Mouse (Mus musculus): ENCODE data around the gene Mad1l1. TPM values are rescaled to one million over a fixed set of nuclear protein-coding genes. Genes with fewer than 3 reads are reported as not detected.

Mad1l1 gene
- polyA plus RNA-seq, 1 experiment = 18.3 TPM

GRCm38 (mm10) chr5:140282900-140283299, 38.5 kb downstream of the Mad1l1 start:
- no peak overlapping the region for H3K27ac ChIP-seq (ENCODE audit: insufficient read depth, low read length)
- TF ChIP-seq CTCF (IDR thresholded peaks at IDR 0.05; ENCODE audit: extremely low read depth, insufficient read depth, insufficient read length, insufficient replicate concordance) = no peak
- TF ChIP-seq POLR2A (IDR thresholded peaks at IDR 0.05; ENCODE audit: low read depth, low read length) = no peak
- H3K36me3 ChIP-seq (ENCODE audit: control insufficient read depth, insufficient read depth, low read length) = no peaks in the 10 kb centered on the region; the same call in none of the 2 replicates
- H3K27me3 ChIP-seq (ENCODE audit: control insufficient read depth, insufficient read depth, low read length) = no peaks in the 10 kb centered on the region
- no peak overlapping the region for H3K4me3 ChIP-seq (ENCODE audit: extremely low read depth, insufficient read depth, insufficient read length)
- no peak for DNase-seq (ENCODE audit: low read depth in 1 of 2, low spot score in 2 of 2)
- H3K4me1 ChIP-seq (ENCODE audit: control insufficient read depth, insufficient read depth, insufficient read length) = no peaks in the 10 kb centered on the region
- 72% methylated on average over 3 of the region's 3 CpGs for WGBS

DNA sequence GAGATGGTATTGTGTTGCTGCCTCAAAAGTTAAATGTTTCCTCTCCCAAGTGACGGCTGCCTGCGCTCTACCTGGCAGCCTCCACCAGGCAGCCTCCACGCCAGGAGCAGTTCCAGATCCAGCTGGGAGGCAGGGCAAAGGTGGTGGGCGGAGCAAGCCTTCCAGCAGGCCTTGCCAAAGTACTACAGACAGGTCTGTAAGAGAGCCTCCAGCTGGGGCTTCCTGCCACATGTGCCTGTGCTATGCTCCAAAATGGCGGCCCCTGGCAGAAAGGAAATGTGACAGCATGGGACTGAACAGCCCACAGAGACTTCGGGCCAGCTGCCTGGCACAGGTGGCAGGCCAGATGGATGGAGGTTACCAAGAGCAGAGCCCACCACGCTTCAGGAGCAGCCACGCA, 39.0 kb downstream of the Mad1l1 start:
- H3K27me3 ChIP-seq (ENCODE audit: control insufficient read depth, insufficient read depth, low read length) = no peaks in the 10 kb centered on the region
- WGBS = 65% methylated on average over 8 of the region's 8 CpGs

DNA sequence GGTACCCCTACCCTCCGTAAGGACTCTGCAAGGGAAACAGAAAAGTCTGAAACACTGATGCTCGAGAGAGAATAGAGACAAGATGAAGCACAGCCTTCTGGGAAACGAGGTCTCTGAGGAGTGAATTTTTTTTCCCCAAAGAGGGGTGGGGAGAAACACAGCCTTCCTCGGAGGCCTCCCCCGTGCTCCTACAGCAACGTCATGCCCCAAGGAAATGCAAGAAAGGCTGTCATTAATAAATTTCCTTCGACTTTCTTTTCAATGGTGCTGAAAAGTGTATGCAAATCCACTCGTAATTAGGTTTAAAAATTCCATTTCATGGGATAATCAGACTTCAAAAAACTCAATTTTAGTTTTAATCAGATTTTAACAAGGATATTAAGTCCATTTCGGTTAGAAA, 41.1 kb downstream of the Mad1l1 start:
- Histone ChIP-seq H3K27ac (ENCODE audit: insufficient read depth, low read length) (no peak overlapping the region), H3K4me3 (ENCODE audit: extremely low read depth, insufficient read depth, insufficient read length) (no peak overlapping the region), H3K36me3 (ENCODE audit: control insufficient read depth, insufficient read depth, low read length) (no peaks in the 10 kb centered on the region; the same call in none of the 2 replicates), H3K27me3 (ENCODE audit: control insufficient read depth, insufficient read depth, low read length) (no peaks in the 10 kb centered on the region), H3K4me1 (ENCODE audit: control insufficient read depth, insufficient read depth, insufficient read length) (no peaks in the 10 kb centered on the region)
- DNase-seq (ENCODE audit: low read depth in 1 of 2, low spot score in 2 of 2) = no peak
- no peak for TF ChIP-seq CTCF (IDR thresholded peaks at IDR 0.05; ENCODE audit: extremely low read depth, insufficient read depth, insufficient read length, insufficient replicate concordance)
- TF ChIP-seq POLR2A (IDR thresholded peaks at IDR 0.05; ENCODE audit: low read depth, low read length) = no peak
- 91% methylated on average over 9 of the region's 9 CpGs for WGBS

More for the DNA sequence above, 39.0 kb downstream of the Mad1l1 start:
- Histone ChIP-seq H3K36me3 (ENCODE audit: control insufficient read depth, insufficient read depth, low read length) (no peaks in the 10 kb centered on the region; the same call in none of the 2 replicates), H3K4me3 (ENCODE audit: extremely low read depth, insufficient read depth, insufficient read length) (no peak overlapping the region), H3K4me1 (ENCODE audit: control insufficient read depth, insufficient read depth, insufficient read length) (no peaks in the 10 kb centered on the region), H3K27ac (ENCODE audit: insufficient read depth, low read length) (no peak overlapping the region)
- TF ChIP-seq POLR2A (IDR thresholded peaks at IDR 0.05; ENCODE audit: low read depth, low read length) (no peak), CTCF (IDR thresholded peaks at IDR 0.05; ENCODE audit: extremely low read depth, insufficient read depth, insufficient read length, insufficient replicate concordance) (no peak)
- DNase-seq (ENCODE audit: low read depth in 1 of 2, low spot score in 2 of 2) = no peak

DNA sequence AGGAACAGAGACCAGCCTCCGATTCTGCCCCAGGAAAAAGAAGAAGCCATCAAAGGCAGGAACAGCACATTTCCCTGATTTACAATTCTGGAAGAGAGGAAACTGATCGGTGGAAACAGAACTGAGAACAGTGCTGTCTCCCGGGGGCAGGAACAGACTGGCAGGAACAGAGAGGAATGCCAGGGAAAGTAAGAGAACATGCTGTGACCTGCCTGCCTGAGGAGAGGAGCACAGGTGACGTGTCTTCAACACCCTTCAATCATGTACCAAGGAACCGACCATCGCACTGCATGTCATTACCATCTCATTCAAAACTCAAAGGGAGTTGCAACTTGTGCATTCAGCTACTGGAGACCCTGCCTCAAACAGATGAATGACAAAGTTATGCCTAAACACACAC, 44.6 kb downstream of the Mad1l1 start:
- Histone ChIP-seq H3K27ac (ENCODE audit: insufficient read depth, low read length) (no peak overlapping the region), H3K4me1 (ENCODE audit: control insufficient read depth, insufficient read depth, insufficient read length) (no peaks in the 10 kb centered on the region), H3K27me3 (ENCODE audit: control insufficient read depth, insufficient read depth, low read length) (no peaks in the 10 kb centered on the region), H3K4me3 (ENCODE audit: extremely low read depth, insufficient read depth, insufficient read length) (no peak overlapping the region), H3K36me3 (ENCODE audit: control insufficient read depth, insufficient read depth, low read length) (no peaks in the 10 kb centered on the region; the same call in 1 of the 2 replicates)
- no peak for DNase-seq (ENCODE audit: low read depth in 1 of 2, low spot score in 2 of 2)
- 90% methylated on average over 6 of the region's 6 CpGs for WGBS
- TF ChIP-seq POLR2A (IDR thresholded peaks at IDR 0.05; ENCODE audit: low read depth, low read length) (no peak), CTCF (IDR thresholded peaks at IDR 0.05; ENCODE audit: extremely low read depth, insufficient read depth, insufficient read length, insufficient replicate concordance) (no peak)

DNA sequence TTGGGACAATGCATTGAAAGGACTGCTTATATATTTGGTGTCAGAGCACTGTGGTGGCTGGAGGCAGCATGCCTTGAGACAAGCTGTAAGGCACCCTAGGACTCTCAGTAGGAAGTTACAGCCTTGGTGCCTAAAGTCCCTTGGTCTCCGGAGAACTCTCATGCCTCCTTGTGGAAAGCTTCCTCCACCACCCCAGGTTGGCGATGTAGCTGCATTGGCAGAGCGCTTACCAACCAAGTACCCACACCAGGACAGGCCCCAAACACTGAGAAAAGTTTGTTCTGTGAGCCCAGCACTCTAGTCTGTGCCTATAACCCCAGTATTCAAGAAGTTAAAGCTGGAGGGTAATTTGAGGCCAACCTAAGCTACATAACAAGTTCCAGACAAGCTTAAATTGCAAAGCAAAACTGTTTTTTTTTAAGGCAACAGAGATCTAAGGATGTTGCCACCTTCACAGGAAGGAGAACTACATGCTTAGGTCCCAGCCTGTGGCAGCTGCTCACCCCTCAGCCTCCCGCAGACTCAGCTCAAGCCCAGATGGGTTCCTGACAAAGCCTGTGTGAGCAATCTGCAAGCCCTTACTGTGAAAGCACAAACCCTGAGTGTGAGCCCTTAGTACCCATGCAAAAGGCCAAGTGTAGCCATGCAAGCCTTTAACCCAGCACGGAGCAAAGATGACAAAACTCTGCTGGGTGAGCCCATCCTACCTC, 50.2 kb downstream of the Mad1l1 start:
- 80% methylated on average over 5 of the region's 5 CpGs for WGBS
- H3K4me1 ChIP-seq (ENCODE audit: control insufficient read depth, insufficient read depth, insufficient read length) = no peaks in the 10 kb centered on the region; the same call in 1 of the 2 replicates

GRCm38 (mm10) chr5:140268396-140268795, 53.0 kb downstream of the Mad1l1 start:
- DNase-seq (ENCODE audit: low read depth in 1 of 2, low spot score in 2 of 2) = no peak
- no peaks in the 10 kb centered on the region for H3K27me3 ChIP-seq (ENCODE audit: control insufficient read depth, insufficient read depth, low read length)
- H3K36me3 ChIP-seq (ENCODE audit: control insufficient read depth, insufficient read depth, low read length) = no peaks in the 10 kb centered on the region
- H3K4me3 ChIP-seq (ENCODE audit: extremely low read depth, insufficient read depth, insufficient read length) = no peak overlapping the region
- no peak overlapping the region for H3K27ac ChIP-seq (ENCODE audit: insufficient read depth, low read length)
- 92% methylated on average over 4 of the region's 4 CpGs for WGBS
- TF ChIP-seq POLR2A (IDR thresholded peaks at IDR 0.05; ENCODE audit: low read depth, low read length) (no peak), CTCF (IDR thresholded peaks at IDR 0.05; ENCODE audit: extremely low read depth, insufficient read depth, insufficient read length, insufficient replicate concordance) (no peak)
- peaks cover 18% of the 10 kb centered on the region for H3K4me1 ChIP-seq (ENCODE audit: control insufficient read depth, insufficient read depth, insufficient read length)

More for the DNA sequence above, 50.2 kb downstream of the Mad1l1 start:
- TF ChIP-seq CTCF (IDR thresholded peaks at IDR 0.05; ENCODE audit: extremely low read depth, insufficient read depth, insufficient read length, insufficient replicate concordance) = no peak
- no peak for TF ChIP-seq POLR2A (IDR thresholded peaks at IDR 0.05; ENCODE audit: low read depth, low read length)
- no peak for DNase-seq (ENCODE audit: low read depth in 1 of 2, low spot score in 2 of 2)
- no peak overlapping the region for H3K4me3 ChIP-seq (ENCODE audit: extremely low read depth, insufficient read depth, insufficient read length)
- H3K27me3 ChIP-seq (ENCODE audit: control insufficient read depth, insufficient read depth, low read length) = no peaks in the 10 kb centered on the region
- H3K27ac ChIP-seq (ENCODE audit: insufficient read depth, low read length) = no peak overlapping the region; the same call in 1 of the 2 replicates
- H3K36me3 ChIP-seq (ENCODE audit: control insufficient read depth, insufficient read depth, low read length) = no peaks in the 10 kb centered on the region

DNA sequence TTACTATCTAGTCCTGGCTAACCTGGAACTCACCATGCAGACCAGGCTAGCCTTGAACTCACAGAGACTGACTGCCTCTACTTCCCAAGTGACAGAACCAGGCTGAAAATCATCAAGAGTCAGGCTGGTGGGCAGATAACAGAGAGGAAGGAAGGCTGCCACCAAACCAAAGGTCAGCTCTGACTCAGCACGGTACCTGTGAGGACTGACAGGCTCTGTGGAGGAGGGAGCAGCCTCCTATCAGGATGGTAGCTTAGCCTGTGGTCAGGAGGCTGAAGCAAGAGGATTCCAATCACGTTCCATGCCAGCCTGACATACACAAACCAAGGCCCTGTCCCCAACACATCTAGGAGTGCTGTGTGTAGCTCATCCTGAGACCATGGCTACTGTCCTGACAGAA, 54.3 kb downstream of the Mad1l1 start:
- 75% methylated on average over 2 of the region's 2 CpGs for WGBS
- Histone ChIP-seq H3K4me1 (ENCODE audit: control insufficient read depth, insufficient read depth, insufficient read length) (peaks cover 18% of the 10 kb centered on the region), H3K27me3 (ENCODE audit: control insufficient read depth, insufficient read depth, low read length) (no peaks in the 10 kb centered on the region), H3K36me3 (ENCODE audit: control insufficient read depth, insufficient read depth, low read length) (no peaks in the 10 kb centered on the region), H3K27ac (ENCODE audit: insufficient read depth, low read length) (no peak overlapping the region), H3K4me3 (ENCODE audit: extremely low read depth, insufficient read depth, insufficient read length) (no peak overlapping the region)
- TF ChIP-seq CTCF (IDR thresholded peaks at IDR 0.05; ENCODE audit: extremely low read depth, insufficient read depth, insufficient read length, insufficient replicate concordance) (no peak), POLR2A (IDR thresholded peaks at IDR 0.05; ENCODE audit: low read depth, low read length) (no peak)
- no peak for DNase-seq (ENCODE audit: low read depth in 1 of 2, low spot score in 2 of 2)

All from spleen, adult 2 months (tissue).